Mouse (Mus musculus) urinary bladder, postnatal 0 days (tissue): ENCODE data around the gene Bhlhe23. TPM values are rescaled to one million over a fixed set of nuclear protein-coding genes. Genes with fewer than 3 reads are reported as not detected.

Source experiments
- polyA plus RNA-seq: library from polyadenylated mRNA; unstranded; fragments of >200 nt; fragmentation: Nextera tagmentation; extraction: Ambion mirVana; gene quantifications from 2 replicates; pipeline ENCODE4 v1.2.1, GENCODE M21; 2015

Bhlhe23 gene
- not detected in 2 replicates for polyA plus RNA-seq

GRCm38 (mm10) chr2:180776793-180777192 is at the start of gene Bhlhe23:
TSS of gene Bhlhe23 (minus strand) at chr2:180776900.

GRCm38 (mm10) chr2:180724585-180725413 is 51.9 kb downstream of the Bhlhe23 start, which contains the start of gene Slc17a9:
TSS of gene Slc17a9 (plus strand) at chr2:180725263.

Other genes starting within 250 kb of the Bhlhe23 start
- gene Mrgbp, start 195.6 kb downstream of the Bhlhe23 start, polyA plus RNA-seq, result 13.4 and 15.2 TPM in 2 replicates
- 31.5 and 33.5 TPM in 2 replicates for gene Ogfr, start 187.7 kb downstream of the Bhlhe23 start, polyA plus RNA-seq
- 4.9 and 6.7 TPM in 2 replicates for gene Col9a3, start 179.1 kb downstream of the Bhlhe23 start, polyA plus RNA-seq
- gene Tcfl5, start 134.2 kb downstream of the Bhlhe23 start, polyA plus RNA-seq, result 0.15 and 0.28 TPM in 2 replicates
- gene Dido1, start 66.9 kb downstream of the Bhlhe23 start, polyA plus RNA-seq, result 11.2 and 12.7 TPM in 2 replicates
- gene Gid8, start 66.8 kb downstream of the Bhlhe23 start, polyA plus RNA-seq, result 51.8 and 56.6 TPM in 2 replicates
- gene Slc17a9, start 51.6 kb downstream of the Bhlhe23 start, polyA plus RNA-seq, result 3.4 and 3.7 TPM in 2 replicates
- gene Ythdf1, start 144.0 kb upstream of the Bhlhe23 start, polyA plus RNA-seq, result 36.9 and 37.8 TPM in 2 replicates
- 0.14 and 0.18 TPM in 2 replicates for gene Birc7, start 152.1 kb upstream of the Bhlhe23 start, polyA plus RNA-seq
- 72.6 and 80.3 TPM in 2 replicates for gene Nkain4, start 177.8 kb upstream of the Bhlhe23 start, polyA plus RNA-seq
- 64.1 and 68.0 TPM in 2 replicates for gene Arfgap1, start 190.3 kb upstream of the Bhlhe23 start, polyA plus RNA-seq
- 0.13 and 0.31 TPM in 2 replicates for gene Col20a1, start 209.6 kb upstream of the Bhlhe23 start, polyA plus RNA-seq